Mouse (Mus musculus): ENCODE data around the gene Asb15. TPM values are rescaled to one million over a fixed set of nuclear protein-coding genes. Genes with fewer than 3 reads are reported as not detected.
A peak's percentile ranks its signal among the peaks of the same experiment; 100 is the strongest.

Gene Asb15
- total and polyA plus RNA-seq, 3 experiments: not detected

- no peaks in the 10 kb centered on the region for H3K79me2 ChIP-seq (ENCODE audit: control insufficient read depth, insufficient read depth, low read length, poor library complexity)
- peaks cover 2 to 4% of the 10 kb centered on the region in 2 experiments; a peak in 2 of 4 replicates for H3K27me3 ChIP-seq (ENCODE audit: control insufficient read depth in 1 of 2, insufficient read depth in 2 of 2, low read length in 2 of 2)
- H3K4me1 ChIP-seq (ENCODE audit: control insufficient read depth in 1 of 2, insufficient read depth in 2 of 2, low read length in 2 of 2): no peaks in the 10 kb centered on the region
- TF ChIP-seq NRF1 (IDR thresholded peaks at IDR 0.05; ENCODE audit: insufficient read depth, low read depth, low read length, poor library complexity, severe bottlenecking) (no peak), POLR2AphosphoS2 (IDR thresholded peaks at IDR 0.05; ENCODE audit: low read length) (no peak), MAZ (IDR thresholded peaks at IDR 0.05; ENCODE audit: low read depth, low read length) (no peak), POLR2A (IDR thresholded peaks at IDR 0.05; ENCODE audit: control insufficient read depth in 1 of 2, insufficient read depth in 1 of 2, low read depth in 1 of 2, low read length in 2 of 2, poor library complexity in 1 of 2) (no peak), RAD21 (IDR thresholded peaks at IDR 0.05; ENCODE audit: low read depth, low read length) (peak; percentile 75), MEF2A (IDR thresholded peaks at IDR 0.05; ENCODE audit: extremely low read depth, insufficient replicate concordance, low read depth, low read length, poor library complexity, severe bottlenecking) (no peak), ZC3H11A (IDR thresholded peaks at IDR 0.05; ENCODE audit: low read depth, low read length) (peak; percentile 23; the same call in 1 of the 2 replicates), CTCF (IDR thresholded peaks at IDR 0.05 in 2 of 3, conservative IDR thresholded peaks at IDR 0.05 in 1 of 3; ENCODE audit: control insufficient read depth in 1 of 3, insufficient read depth in 1 of 3, low read depth in 2 of 3, low read length in 3 of 3, poor library complexity in 1 of 3, severe bottlenecking in 1 of 3) (peak in 2 of 3 experiments; percentile 38 to 59; a peak in 3 of 6 replicates), TBP (IDR thresholded peaks at IDR 0.05; ENCODE audit: low read depth, low read length) (no peak), POLR2AphosphoS5 (IDR thresholded peaks at IDR 0.05; ENCODE audit: borderline replicate concordance, low read depth, low read length) (no peak), SMC3 (IDR thresholded peaks at IDR 0.05; ENCODE audit: low read depth, low read length) (peak; percentile 54), USF2 (IDR thresholded peaks at IDR 0.05; ENCODE audit: borderline replicate concordance in 1 of 2, insufficient read depth in 1 of 2, low read depth in 1 of 2, low read length in 2 of 2) (no peak), UBTF (IDR thresholded peaks at IDR 0.05; ENCODE audit: borderline replicate concordance, insufficient read depth, low read depth, low read length) (no peak), BHLHE40 (IDR thresholded peaks at IDR 0.05; ENCODE audit: borderline replicate concordance, low read depth, low read length) (no peak), MXI1 (IDR thresholded peaks at IDR 0.05; ENCODE audit: low read depth, low read length) (no peak), EP300 (IDR thresholded peaks at IDR 0.05; ENCODE audit: low read depth in 1 of 2, low read length in 2 of 2) (no peak), GATA1 (IDR thresholded peaks at IDR 0.05; ENCODE audit: low read depth, low read length) (no peak), RCOR1 (IDR thresholded peaks at IDR 0.05; ENCODE audit: low read depth, low read length) (no peak), MAFK (IDR thresholded peaks at IDR 0.05; ENCODE audit: borderline replicate concordance, low read depth, low read length) (no peak), MAX (IDR thresholded peaks at IDR 0.05; ENCODE audit: low read length) (no peak), ELF1 (IDR thresholded peaks at IDR 0.05; ENCODE audit: low read depth, low read length) (no peak), GABPA (IDR thresholded peaks at IDR 0.05; ENCODE audit: low read depth, low read length) (no peak), TCF12 (IDR thresholded peaks at IDR 0.05; ENCODE audit: low read depth, low read length) (no peak), HCFC1 (IDR thresholded peaks at IDR 0.05; ENCODE audit: low read depth, low read length) (no peak), MYC (IDR thresholded peaks at IDR 0.05; ENCODE audit: low read depth, low read length) (no peak)
- H3K9me3 ChIP-seq (replicated peaks; ENCODE audit: insufficient read depth, low read length): no peaks in the 10 kb centered on the region
- DNase-seq (ENCODE audit: low read depth, low spot score): peak; percentile 33
- H3K36me3 ChIP-seq (ENCODE audit: control insufficient read depth in 1 of 2, insufficient read depth in 2 of 2, low read length in 2 of 2): no peaks in the 10 kb centered on the region
- H3K9ac ChIP-seq (ENCODE audit: control insufficient read depth, low read depth, low read length, poor library complexity, severe bottlenecking): no peak overlapping the region
- no peak overlapping the region for H3K27ac ChIP-seq (ENCODE audit: control insufficient read depth, low read depth, low read length)
- H3K4me3 ChIP-seq (ENCODE audit: control insufficient read depth in 1 of 2, insufficient read depth in 1 of 2, low read depth in 2 of 2, low read length in 2 of 2): no peak overlapping the region
Observed at GRCm38 (mm10) chr6:24490341-24490740, 37.6 kb upstream of the Asb15 start.
